Mouse (Mus musculus) liver, embryonic 14.5 days (tissue): ENCODE measurements at regions not wholly inside any gene's neighbourhood (a gene's known extent, or its start where the extent isn't known, plus 50 kb on each side); places are given as distances from the start of the nearest gene placed in this dataset.

Experiments used
- ATAC-seq: fragments of 200-750 bp; cut with Nextera tagmentation; 2 replicates; pipeline ENCODE4 v1.8.0; 2017; ENCODE audit warnings: moderate number of reproducible peaks, mild to moderate bottlenecking, moderate library complexity; ENCODE audit not compliant: insufficient read depth
- DNase-seq, 3 experiments: peaks; one replicate each; pipeline ENCODE4 v3.0.0-alpha.2; 2012 to 2013; ENCODE audit warnings: low read depth in 3 of 3, low spot score in 3 of 3
- H3K27ac ChIP-seq: fragments of 300-500 bp; sonication (generic); 2 replicates; pipeline ENCODE4 v1.5.1; 2014; ENCODE audit warnings: moderate library complexity, mild to moderate bottlenecking, control low read depth, inconsistent platforms
- H3K27me3 ChIP-seq: fragments of 300-500 bp; sonication (generic); 2 replicates; pipeline ENCODE4 v1.6.1; 2014; ENCODE audit warnings: mild to moderate bottlenecking, low read length, moderate library complexity; ENCODE audit not compliant: control insufficient read depth, insufficient read depth
- H3K36me3 ChIP-seq: fragments of 300-500 bp; sonication (generic); replicated peaks from 2 replicates; pipeline ENCODE4 v1.6.1; 2014; ENCODE audit warnings: low read depth; ENCODE audit not compliant: control insufficient read depth, insufficient read depth
- H3K4me1 ChIP-seq, 2 experiments: fragments of 200-500 bp in 1 of 2; fragments of 300-500 bp in 1 of 2; sonication (generic) in 1 of 2; replicated peaks; 2 replicates each; pipeline ENCODE4 v1.6.1; 2012 to 2014; ENCODE audit warnings: antibody characterized with exemption in 1 of 2, inconsistent platforms in 1 of 2, low read length in 1 of 2; ENCODE audit not compliant: control insufficient read depth in 2 of 2, insufficient read depth in 2 of 2
- H3K4me2 ChIP-seq: fragments of 300-500 bp; sonication (generic); 2 replicates; pipeline ENCODE4 v1.6.1; 2014; ENCODE audit warnings: low read depth, mild to moderate bottlenecking, control low read depth, moderate library complexity
- H3K4me3 ChIP-seq, 2 experiments: fragments of 200-500 bp in 1 of 2; fragments of 300-500 bp in 1 of 2; sonication (generic) in 1 of 2; 2 replicates each; pipeline ENCODE4 v1.5.1; 2012 to 2014; ENCODE audit warnings: low read depth in 2 of 2, low read length in 2 of 2, mild to moderate bottlenecking in 2 of 2, control low read depth in 1 of 2, inconsistent platforms in 1 of 2, moderate library complexity in 1 of 2; ENCODE audit not compliant: insufficient read depth in 1 of 2
- H3K9ac ChIP-seq: fragments of 300-500 bp; sonication (generic); replicated peaks from 2 replicates; pipeline ENCODE4 v1.6.1; 2014; ENCODE audit warnings: mild to moderate bottlenecking, control low read depth, moderate library complexity
- H3K9me3 ChIP-seq: fragments of 300-500 bp; sonication (generic); 2 replicates; pipeline ENCODE4 v1.6.1; 2016; ENCODE audit warnings: low read length, mixed read lengths; ENCODE audit not compliant: control insufficient read depth
- CTCF ChIP-seq: IDR thresholded peaks from 2 replicates; pipeline ENCODE4 v1.5.1; 2016; ENCODE audit warnings: antibody characterized with exemption, low read depth, control low read depth
- EP300 ChIP-seq: IDR thresholded peaks from 2 replicates; pipeline ENCODE4 v1.6.1; 2016; ENCODE audit warnings: antibody characterized with exemption, low read depth
- WGBS: fragments of 180-500 bp; shearing (Covaris S2); extraction: QIAGEN DNeasy Blood & Tissue Kit; methylation state at CpG from one replicate; pipeline ENCODE4 v1.1.7; 2014; ENCODE audit not compliant: insufficient replicate concordance; 5-methylcytosine and 5-hydroxymethylcytosine counted together

DNA sequence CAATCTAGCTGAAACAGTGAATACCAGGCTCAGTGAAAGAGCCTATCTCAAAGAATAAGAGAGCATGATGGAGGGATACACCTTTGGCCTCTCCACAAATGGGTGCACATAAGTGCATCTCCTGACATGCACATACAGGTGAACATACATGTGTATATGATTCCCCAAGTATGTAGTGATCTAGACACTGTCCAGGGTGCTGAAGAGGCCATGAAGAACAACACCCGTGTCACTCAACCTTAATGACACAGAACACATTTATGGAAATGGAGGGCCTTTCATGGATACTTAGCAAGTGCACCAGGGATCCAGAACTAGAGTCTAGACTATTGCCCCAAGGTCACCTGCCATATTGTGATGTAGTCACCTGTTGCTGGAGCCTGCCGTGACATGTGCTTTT lies 56.9 kb downstream of the Spata19 start:
- Histone ChIP-seq H3K4me2 (no peak overlapping the region), H3K27ac (no peak overlapping the region), H3K36me3 (no peaks in the 10 kb centered on the region), H3K27me3 (no peaks in the 10 kb centered on the region), H3K9ac (no peak overlapping the region), H3K9me3 (no peaks in the 10 kb centered on the region), H3K4me1 (no peaks in the 10 kb centered on the region), H3K4me3 (no peak overlapping the region)
- TF ChIP-seq EP300: no peak
- TF ChIP-seq CTCF: no peak
- 61% methylated on average over 2 of the region's 2 CpGs for WGBS
- ATAC-seq: no peak
- no peak for DNase-seq

- 42% methylated on average over 10 of the region's 10 CpGs for WGBS
- ATAC-seq (no peak), DNase-seq (no peak)
- Histone ChIP-seq H3K27me3 (no peaks in the 10 kb centered on the region), H3K9me3 (no peaks in the 10 kb centered on the region), H3K9ac (no peak overlapping the region), H3K4me3 (no peak overlapping the region), H3K4me2 (no peak overlapping the region), H3K27ac (no peak overlapping the region), H3K4me1 (no peaks in the 10 kb centered on the region), H3K36me3 (no peaks in the 10 kb centered on the region)
- no peak for TF ChIP-seq CTCF
- no peak for TF ChIP-seq EP300
These were observed 57.5 kb downstream of the Spata19 start for GRCm38 (mm10) chr9:27453924-27454652.

GRCm38 (mm10) chr9:27458335-27459040 lies 61.9 kb downstream of the Spata19 start:
- 41% methylated on average over 3 of the region's 3 CpGs for WGBS
- Histone ChIP-seq H3K4me2 (no peak overlapping the region), H3K9ac (no peak overlapping the region), H3K4me3 (no peak overlapping the region), H3K27ac (no peak overlapping the region), H3K27me3 (no peaks in the 10 kb centered on the region), H3K4me1 (no peaks in the 10 kb centered on the region), H3K9me3 (no peaks in the 10 kb centered on the region), H3K36me3 (no peaks in the 10 kb centered on the region)
- ATAC-seq: no peak
- TF ChIP-seq CTCF (no peak), EP300 (no peak)
- DNase-seq: no peak

GRCm38 (mm10) chr9:27461029-27461428 lies 64.4 kb downstream of the Spata19 start:
- no peak overlapping the region for H3K4me2 ChIP-seq
- H3K9me3 ChIP-seq: no peaks in the 10 kb centered on the region
- no peaks in the 10 kb centered on the region for H3K27me3 ChIP-seq
- ATAC-seq: no peak
- no peak overlapping the region for H3K9ac ChIP-seq
- no peaks in the 10 kb centered on the region for H3K4me1 ChIP-seq
- no peaks in the 10 kb centered on the region for H3K36me3 ChIP-seq
- no peak overlapping the region for H3K27ac ChIP-seq
- H3K4me3 ChIP-seq: no peak overlapping the region
- TF ChIP-seq EP300 (no peak), CTCF (no peak)
- WGBS: 18% methylated on average over 8 of the region's 8 CpGs
- no peak for DNase-seq

GRCm38 (mm10) chr9:27464006-27464405 lies 67.4 kb downstream of the Spata19 start:
- no peak for TF ChIP-seq CTCF
- TF ChIP-seq EP300: no peak
- H3K9me3 ChIP-seq: no peaks in the 10 kb centered on the region
- WGBS: 60% methylated on average over 1 of the region's 1 CpGs
- no peaks in the 10 kb centered on the region for H3K36me3 ChIP-seq
- no peaks in the 10 kb centered on the region for H3K27me3 ChIP-seq
- DNase-seq (no peak), ATAC-seq (no peak)
- H3K4me1 ChIP-seq: no peaks in the 10 kb centered on the region
- no peak overlapping the region for H3K27ac ChIP-seq
- H3K4me2 ChIP-seq: no peak overlapping the region
- no peak overlapping the region for H3K9ac ChIP-seq
- no peak overlapping the region for H3K4me3 ChIP-seq
